ENCODE assay signal across 11 mouse cellular contexts in genomic region chr7:34714848-34715460, GRCm38 (mm10). TPM values are rescaled to one million over a fixed set of nuclear protein-coding genes. Genes with fewer than 3 reads are reported as not detected.
DNase-seq lines count a peak whose midpoint lies in the region; ATAC-seq lines count a peak whose summit lies in the region.
"Had no signal": no experiment of that assay in that cellular context is flagged by ENCODE, and none has a peak within 500 bp of the region (broad histone marks: within the 10 kb centered on the region; RNA-seq: fewer than 3 reads in every experiment).

No protein-coding gene starts in this region.

- no peak overlapping the region for H3K9ac ChIP-seq in hindbrain, embryonic 11.5 days (ENCODE audit: low read depth, low read length)
- H3K9ac ChIP-seq in embryonic facial prominence, embryonic 11.5 days (replicated peaks; ENCODE audit: low read length): no peak overlapping the region
- H3K9ac ChIP-seq: forebrain, embryonic 15.5 days had no signal

- no peak overlapping the region for H3K4me3 ChIP-seq in hindbrain, embryonic 11.5 days (ENCODE audit: low read depth, low read length)
- H3K4me3 ChIP-seq in hindbrain, embryonic 10.5 days: no peak overlapping the region
- H3K4me3 ChIP-seq in embryonic facial prominence, embryonic 11.5 days (ENCODE audit: low read depth, low read length): no peak overlapping the region
- H3K4me3 ChIP-seq in limb, embryonic 10.5 days: no peak overlapping the region
- H3K4me3 ChIP-seq: forebrain, embryonic 15.5 days; heart, adult 2 months had no signal

- peaks cover 6% of the 10 kb centered on the region for H3K4me1 ChIP-seq in hindbrain, embryonic 11.5 days (replicated peaks; ENCODE audit: control insufficient read depth, insufficient read depth, low read length)
- peaks cover 51% of the 10 kb centered on the region for H3K4me1 ChIP-seq in hindbrain, embryonic 10.5 days (replicated peaks)
- H3K4me1 ChIP-seq in embryonic facial prominence, embryonic 11.5 days (ENCODE audit: control insufficient read depth, insufficient read depth, low read length): peaks cover 10% of the 10 kb centered on the region
- peaks cover 30% of the 10 kb centered on the region for H3K4me1 ChIP-seq in limb, embryonic 10.5 days

- H3K27me3 ChIP-seq in hindbrain, embryonic 11.5 days (ENCODE audit: control insufficient read depth, insufficient read depth, low read length): no peaks in the 10 kb centered on the region
- peaks cover 8% of the 10 kb centered on the region; the same call in 1 of the 2 replicates for H3K27me3 ChIP-seq in hindbrain, embryonic 10.5 days (ENCODE audit: insufficient read depth, poor library complexity, severe bottlenecking)
- 0 out of 2 replicates have a peak, but pooled peaks cover 2% of the 10 kb centered on the region for H3K27me3 ChIP-seq in embryonic facial prominence, embryonic 11.5 days (ENCODE audit: control insufficient read depth, insufficient read depth, low read length)
- H3K27me3 ChIP-seq in limb, embryonic 10.5 days (ENCODE audit: low read depth, poor library complexity, severe bottlenecking): peaks cover 14% of the 10 kb centered on the region; the same call in 1 of the 2 replicates
- H3K27me3 ChIP-seq: forebrain, embryonic 15.5 days had no signal

- H3K4me2 ChIP-seq in hindbrain, embryonic 11.5 days (replicated peaks; ENCODE audit: low read depth, low read length): no peak overlapping the region
- peak overlapping the region; percentile 13; the same call in 1 of the 2 replicates for H3K4me2 ChIP-seq in embryonic facial prominence, embryonic 11.5 days (ENCODE audit: low read depth, low read length)
- H3K4me2 ChIP-seq: forebrain, embryonic 15.5 days had no signal

- ATAC-seq in hindbrain, embryonic 11.5 days (ENCODE audit: low FRiP score): no peak
- no peak; the same call in 1 of the 2 replicates for ATAC-seq in embryonic facial prominence, embryonic 11.5 days (replicated peaks; ENCODE audit: insufficient number of reproducible peaks, low FRiP score, low TSS enrichment, low read depth)
- ATAC-seq in erythroblast, adult 5-6 weeks (replicated peaks; ENCODE audit: low FRiP score, poor library complexity, severe bottlenecking): no peak
- ATAC-seq: forebrain, embryonic 15.5 days had no signal

- H3K9me3 ChIP-seq in hindbrain, embryonic 11.5 days (ENCODE audit: control insufficient read depth, low read length): no peaks in the 10 kb centered on the region
- H3K9me3 ChIP-seq in hindbrain, embryonic 10.5 days: no peaks in the 10 kb centered on the region
- H3K9me3 ChIP-seq in embryonic facial prominence, embryonic 11.5 days (replicated peaks; ENCODE audit: control insufficient read depth, low read length): no peaks in the 10 kb centered on the region
- H3K9me3 ChIP-seq in limb, embryonic 10.5 days (replicated peaks): no peaks in the 10 kb centered on the region
- H3K9me3 ChIP-seq: forebrain, embryonic 15.5 days had no signal

- no peak for DNase-seq in hindbrain, embryonic 11.5 days (ENCODE audit: low spot score)
- no peak for DNase-seq in hindbrain, embryonic 10.5 days (ENCODE audit: low spot score)
- DNase-seq in embryonic facial prominence, embryonic 11.5 days (ENCODE audit: low spot score): peak; percentile 68
- peak; percentile 77 for DNase-seq in kidney, adult 18-20 months
- no peak for DNase-seq in limb, embryonic 10.5 days (ENCODE audit: low spot score)
- no peak for DNase-seq in cerebellum, postnatal 36 days
- DNase-seq in thymus, adult 18-20 months: no peak
- DNase-seq: heart, adult 2 months; lung, postnatal 14 days had no signal

- WGBS in hindbrain, embryonic 11.5 days: 63% methylated on average over 11 of the region's 11 CpGs
- WGBS in hindbrain, embryonic 10.5 days: 62% methylated on average over 11 of the region's 11 CpGs
- 48% methylated on average over 11 of the region's 11 CpGs for WGBS in embryonic facial prominence, embryonic 11.5 days
- WGBS in limb, embryonic 10.5 days: 55% methylated on average over 11 of the region's 11 CpGs

- H3K27ac ChIP-seq in hindbrain, embryonic 11.5 days (ENCODE audit: low read depth, low read length): 0 out of 2 replicates have a peak overlapping the region, but pooled peaks have one; percentile 3
- no peak overlapping the region for H3K27ac ChIP-seq in hindbrain, embryonic 10.5 days
- H3K27ac ChIP-seq in embryonic facial prominence, embryonic 11.5 days (replicated peaks; ENCODE audit: low read depth, low read length): peak overlapping the region; percentile 52; the same call in 1 of the 2 replicates
- H3K27ac ChIP-seq in limb, embryonic 10.5 days: peak overlapping the region; percentile 40; the same call in 1 of the 2 replicates
- H3K27ac ChIP-seq: forebrain, embryonic 15.5 days; heart, adult 2 months had no signal

- H3K36me3 ChIP-seq in hindbrain, embryonic 11.5 days (ENCODE audit: control insufficient read depth, insufficient read depth, low read length): no peaks in the 10 kb centered on the region
- no peaks in the 10 kb centered on the region for H3K36me3 ChIP-seq in hindbrain, embryonic 10.5 days
- no peaks in the 10 kb centered on the region for H3K36me3 ChIP-seq in embryonic facial prominence, embryonic 11.5 days (replicated peaks; ENCODE audit: control insufficient read depth, insufficient read depth, low read depth, low read length)
- H3K36me3 ChIP-seq in limb, embryonic 10.5 days: no peaks in the 10 kb centered on the region
- H3K36me3 ChIP-seq: forebrain, embryonic 15.5 days had no signal

RNA-seq across cellular contexts. Expression of gene Kctd15, which starts 58.4 kb away (rescaled TPM):
- polyA plus RNA-seq in hindbrain, embryonic 11.5 days (2014; fragmentation: Nextera tagmentation; extraction: Ambion mirVana): 12.2 and 17.0 TPM in 2 replicates
- polyA plus RNA-seq in hindbrain, embryonic 10.5 days (2016; fragmentation: Nextera tagmentation; extraction: Ambion mirVana): 43.3 and 45.0 TPM in 2 replicates
- 20.7 and 27.6 TPM in 2 replicates for polyA plus RNA-seq in embryonic facial prominence, embryonic 11.5 days (2014; fragmentation: Nextera tagmentation; extraction: Ambion mirVana)
- polyA plus RNA-seq in limb, embryonic 10.5 days (2016; fragmentation: Nextera tagmentation; extraction: Ambion mirVana): 69.0 and 72.2 TPM in 2 replicates
- not detected in 2 replicates for total RNA-seq in erythroblast, adult 5-6 weeks (2015; ENCODE audit: low replicate concordance)
- total RNA-seq in erythroblast, adult 5-6 weeks (2017; ENCODE audit: low replicate concordance): not detected in 2 replicates

Comparison
In these comparisons a context has a peak if more than half of its experiments do, and no peak if none do; other contexts are left out.
1. DNase-seq: peak in embryonic facial prominence, embryonic 11.5 days (single experiment) and kidney, adult 18-20 months (single experiment); none in hindbrain, embryonic 11.5 days (single experiment), hindbrain, embryonic 10.5 days (single experiment), limb, embryonic 10.5 days (single experiment), cerebellum, postnatal 36 days (0 of 2) and thymus, adult 18-20 months (0 of 2).